Mouse (Mus musculus): ENCODE measurements around the gene Lhx5.

Lhx5 gene

GRCm38 (mm10) chr5:120432486-120433015 lies 1.1 kb downstream of the Lhx5 start:
- peak; percentile 40 for DNase-seq (ENCODE audit: extremely low spot score)

GRCm38 (mm10) chr5:120433135-120433760 lies 1.7 kb downstream of the Lhx5 start:
- DNase-seq (ENCODE audit: extremely low spot score) = peak; percentile 31

- no peak for DNase-seq (ENCODE audit: extremely low spot score)
These were observed 2.8 kb downstream of the Lhx5 start for GRCm38 (mm10) chr5:120434231-120434735.

DNA sequence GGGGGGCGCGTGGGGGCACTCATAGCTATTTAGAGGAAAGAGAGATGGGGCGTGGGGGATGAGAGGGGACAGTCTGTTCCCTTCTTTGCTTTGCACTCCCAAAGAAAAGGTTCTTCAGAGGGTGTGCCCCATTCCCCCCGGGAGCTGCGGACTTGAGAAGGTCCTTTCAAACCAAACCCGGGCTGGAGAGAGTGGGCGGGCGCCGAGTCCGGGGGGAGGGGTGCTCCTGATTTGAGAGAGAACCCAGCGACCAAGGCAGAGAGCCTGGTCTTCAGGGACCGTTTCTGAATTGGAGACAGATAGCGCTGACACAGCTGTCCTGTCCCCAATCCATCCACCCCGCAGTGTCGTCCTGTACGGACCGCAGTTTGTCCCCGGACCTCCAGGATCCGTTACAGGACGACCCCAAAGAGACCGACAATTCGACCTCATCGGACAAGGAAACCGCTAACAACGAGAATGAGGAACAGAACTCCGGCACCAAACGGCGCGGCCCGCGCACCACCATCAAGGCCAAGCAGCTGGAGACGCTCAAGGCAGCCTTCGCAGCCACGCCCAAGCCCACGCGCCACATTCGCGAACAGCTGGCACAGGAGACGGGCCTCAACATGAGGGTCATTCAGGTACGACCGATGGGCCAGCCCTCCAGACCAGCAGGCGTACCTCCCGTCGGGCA lies 3.6 kb downstream of the Lhx5 start:
- DNase-seq (ENCODE audit: extremely low spot score) = peak; percentile 42

GRCm38 (mm10) chr5:120435731-120436501 lies 4.4 kb downstream of the Lhx5 start:
- peak; percentile 60 for DNase-seq (ENCODE audit: extremely low spot score)

DNA sequence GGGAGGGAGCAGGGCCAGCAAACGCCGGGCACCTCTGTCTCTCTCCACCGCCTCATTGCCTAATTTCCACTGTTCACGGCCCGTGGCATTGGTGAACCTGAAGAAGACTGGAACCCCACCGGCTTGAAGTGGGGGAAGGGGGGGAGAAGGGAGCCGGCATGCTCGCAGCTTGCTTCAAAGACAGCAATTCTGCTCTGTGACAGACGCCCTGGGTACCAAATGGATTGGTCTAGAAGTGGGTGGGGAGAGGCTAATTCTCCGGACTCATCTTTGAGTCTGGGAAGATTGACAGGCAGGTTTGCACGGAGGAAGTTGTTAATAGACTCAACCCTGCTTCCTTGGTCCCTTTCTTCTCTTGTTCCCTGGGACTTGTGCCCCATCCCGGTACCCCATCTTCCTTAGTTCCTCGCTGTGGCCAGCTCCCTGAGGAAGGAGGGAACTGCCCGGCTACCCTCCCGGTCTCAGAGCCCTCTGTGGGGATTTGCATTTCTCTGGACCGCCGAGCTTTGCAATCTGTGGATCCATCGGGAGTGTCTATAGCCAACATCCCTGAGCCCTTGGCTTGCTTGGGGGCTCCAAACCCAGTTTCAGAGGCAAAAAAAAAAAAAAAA lies 5.5 kb downstream of the Lhx5 start:
- peak; percentile 44 for DNase-seq (ENCODE audit: extremely low spot score)

GRCm38 (mm10) chr5:120437539-120437938 lies 6.0 kb downstream of the Lhx5 start:
- DNase-seq (ENCODE audit: extremely low spot score) = no peak

DNA sequence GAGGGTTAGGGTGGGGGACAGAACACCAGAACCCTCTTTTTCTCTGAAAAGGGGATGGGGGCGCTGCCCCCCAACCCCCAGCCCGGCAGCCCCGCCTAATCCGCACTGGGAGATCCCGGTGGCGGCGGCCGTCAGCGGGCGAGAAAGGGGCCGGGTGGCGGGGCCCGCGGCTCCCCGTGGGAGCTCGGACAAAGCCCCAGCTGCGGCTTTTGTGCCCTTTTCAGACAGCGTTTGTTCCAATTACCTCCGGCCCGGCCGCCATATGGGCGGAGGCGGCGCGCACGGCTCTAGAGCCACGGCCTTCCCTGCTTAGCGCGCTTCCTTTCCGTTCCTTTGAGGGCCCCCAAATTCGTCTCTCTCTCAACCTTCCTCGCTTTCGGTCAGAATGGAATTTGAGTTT lies 6.5 kb downstream of the Lhx5 start:
- peak; percentile 59 for DNase-seq (ENCODE audit: extremely low spot score)

DNA sequence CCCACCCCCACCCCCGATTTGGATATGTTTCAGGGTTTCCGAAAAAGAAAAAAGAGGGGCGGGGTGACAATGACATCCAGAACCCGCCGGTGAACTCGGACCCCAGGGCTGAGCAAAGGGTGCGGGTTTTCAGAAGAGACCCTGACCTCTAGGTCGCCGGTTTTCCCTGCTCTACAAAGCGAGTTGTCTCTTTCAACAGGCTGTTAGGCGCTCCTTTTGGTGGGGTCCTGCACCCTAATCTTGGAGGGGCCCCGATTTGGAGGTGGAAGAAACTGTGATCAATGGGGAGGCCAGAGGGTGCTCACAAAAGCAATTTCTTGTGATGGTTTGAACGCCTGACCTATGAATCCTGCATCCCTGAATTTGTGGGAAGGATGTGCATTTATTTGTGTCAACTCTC lies 7.0 kb downstream of the Lhx5 start:
- no peak for DNase-seq (ENCODE audit: extremely low spot score)

DNA sequence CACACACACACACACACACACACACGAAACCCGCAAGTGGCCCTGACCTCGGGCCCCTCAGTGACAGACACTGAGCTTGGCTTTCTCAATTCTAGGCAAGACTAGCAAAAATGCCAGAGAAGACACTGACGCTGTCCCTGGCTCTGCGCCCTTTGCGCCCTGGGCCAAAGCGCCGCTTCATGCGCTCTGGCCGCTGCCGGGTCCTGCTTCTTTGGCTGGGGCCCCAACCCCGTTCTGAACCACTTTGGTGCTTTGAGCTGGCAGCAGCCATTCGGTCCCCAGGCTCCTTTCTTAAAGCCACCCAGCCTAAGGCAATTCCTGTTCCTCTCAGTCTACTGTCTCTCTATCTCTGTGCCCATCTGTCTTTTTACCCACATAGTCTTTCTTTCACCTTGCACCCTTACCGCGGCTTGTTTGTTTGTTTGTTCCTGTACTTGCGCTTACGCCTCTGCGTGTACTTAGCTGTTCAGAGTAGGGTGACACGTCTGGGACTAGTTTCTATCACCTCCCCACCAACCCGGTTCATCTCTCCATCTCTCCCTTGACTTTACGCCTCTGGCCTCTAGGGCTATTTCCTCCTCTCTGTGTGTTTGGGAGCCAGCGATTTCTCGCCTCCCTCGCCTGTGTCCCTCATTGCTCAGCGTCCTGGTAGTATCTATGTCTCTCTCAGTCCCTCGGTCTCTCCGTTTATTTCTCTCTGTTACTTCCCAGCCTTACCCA lies 7.7 kb downstream of the Lhx5 start:
- peak; percentile 38 for DNase-seq (ENCODE audit: extremely low spot score)

GRCm38 (mm10) chr5:120439887-120440670 lies 8.6 kb downstream of the Lhx5 start:
- no peak for DNase-seq (ENCODE audit: extremely low spot score)

- peak; percentile 91 for DNase-seq (ENCODE audit: extremely low spot score)
These were observed 9.2 kb downstream of the Lhx5 start for GRCm38 (mm10) chr5:120440733-120441132.

GRCm38 (mm10) chr5:120447305-120447704 lies 15.8 kb downstream of the Lhx5 start:
- no peak for DNase-seq (ENCODE audit: extremely low spot score)

- DNase-seq (ENCODE audit: extremely low spot score) = no peak
These were observed 23.3 kb downstream of the Lhx5 start for GRCm38 (mm10) chr5:120454756-120455337.

DNA sequence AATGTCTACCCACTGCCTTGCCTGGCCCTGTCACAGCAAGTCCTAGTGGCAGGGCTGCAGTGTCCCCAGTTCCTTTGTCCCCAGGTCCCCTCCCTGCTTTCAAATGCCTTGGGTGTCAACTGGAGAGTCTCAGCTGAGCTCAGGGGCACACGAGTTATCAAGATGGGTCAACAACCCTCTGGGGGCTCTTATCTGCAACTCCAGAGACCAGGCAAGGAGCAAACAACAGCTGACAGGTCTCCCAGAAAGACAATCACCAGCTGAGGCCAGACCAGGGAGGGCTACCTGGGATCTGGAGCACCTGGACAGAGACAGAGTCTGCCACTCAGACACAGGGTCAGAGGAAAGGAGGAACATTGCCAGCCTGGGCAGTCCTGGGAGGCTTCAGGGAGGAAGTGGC lies 24.8 kb downstream of the Lhx5 start:
- no peak for DNase-seq (ENCODE audit: extremely low spot score)

GRCm38 (mm10) chr5:120456841-120457554 lies 25.5 kb downstream of the Lhx5 start:
- no peak for DNase-seq (ENCODE audit: extremely low spot score)

GRCm38 (mm10) chr5:120457628-120458027 lies 26.1 kb downstream of the Lhx5 start:
- peak; percentile 84 for DNase-seq (ENCODE audit: extremely low spot score)

DNA sequence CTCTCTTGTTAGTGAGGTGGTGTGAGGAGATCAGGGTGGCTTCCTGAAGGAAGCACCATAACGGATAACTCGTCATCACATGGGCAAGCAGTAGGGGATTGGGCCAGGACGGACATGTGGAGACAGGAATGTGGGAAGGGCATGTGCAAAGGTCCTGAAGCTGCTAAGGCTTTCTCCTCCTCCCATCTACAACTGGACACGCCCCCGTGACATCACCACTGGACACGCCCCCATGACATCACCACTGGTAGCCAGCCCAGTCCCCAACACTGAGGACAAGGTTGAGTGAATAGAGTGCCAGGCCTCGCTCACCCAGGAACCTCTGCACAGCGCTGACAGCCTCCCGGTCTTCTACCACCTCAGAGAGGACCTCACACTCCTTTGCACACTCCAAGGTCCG lies 27.6 kb downstream of the Lhx5 start:
- DNase-seq (ENCODE audit: extremely low spot score) = no peak

DNA sequence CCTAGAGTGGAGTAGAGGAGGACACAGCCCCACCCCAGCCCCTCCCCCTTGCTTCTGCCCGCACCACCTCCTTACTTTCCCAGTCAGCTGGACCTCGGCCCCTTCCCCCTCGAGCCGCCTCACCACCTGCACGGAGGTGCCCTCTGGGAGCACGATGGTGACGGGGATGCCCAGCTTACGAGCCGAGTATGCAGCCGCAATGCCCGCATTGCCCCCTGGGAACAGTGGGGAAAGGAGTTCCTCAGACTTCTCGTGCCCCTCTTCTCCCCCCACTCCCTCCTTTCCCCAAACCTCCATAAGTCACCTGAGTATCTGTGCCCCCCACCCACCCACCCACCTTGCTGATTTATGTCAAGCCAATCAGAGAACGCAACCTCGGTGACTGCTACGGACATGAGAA lies 30.4 kb downstream of the Lhx5 start:
- DNase-seq (ENCODE audit: extremely low spot score) = no peak

All from embryo, embryonic 9.5 days (tissue).